In genomic region chr9:56417948-56418737, GRCm38 (mm10) we compare ENCODE assay signal across 8 mouse cellular contexts. TPM values are rescaled to one million over a fixed set of nuclear protein-coding genes. Genes with fewer than 3 reads are reported as not detected.
DNase-seq lines count a peak whose midpoint lies in the region; ATAC-seq and TF ChIP-seq lines count a peak whose summit lies in the region.

Gene Peak1, minus strand, starts transcription at chr9:56418067.
Gene Hmg20a, plus strand, starts transcription at chr9:56418609.

- DNase-seq in ZHBTc4 (ENCODE audit: low read depth, low spot score), result peak; percentile 100
- peak; percentile 100 for DNase-seq in gastrocnemius, adult 2 months
- DNase-seq in hindbrain, postnatal 0 days (ENCODE audit: low spot score), result peak; percentile 100
- peak; percentile 99 for DNase-seq in left cerebral cortex, adult 2 months (ENCODE audit: extremely low spot score in 1 of 2, low spot score in 2 of 2)
- peak; percentile 99 to 100 for DNase-seq in right cerebral cortex, adult 2 months (ENCODE audit: low spot score in 2 of 2)
- peak; percentile 100 for DNase-seq in urinary bladder, postnatal 14 days (ENCODE audit: low spot score)

- intact Hi-C loops in gastrocnemius, adult 2 months (cut with DNase I), result loop anchor here (1.0 to 5.0 kb wide), 5 partner anchors 88 to 206 kb away; no protein-coding TSS in a partner anchor
- intact Hi-C loops in left cerebral cortex, adult 2 months (cut with DNase I), result loop anchor here (1.0 to 10.0 kb wide), 5 partner anchors 88 to 194 kb away; no protein-coding TSS in a partner anchor

- H3K4me3 ChIP-seq in gastrocnemius, adult 2 months, result peak within 1 kb of the TSS; percentile 99
- peak within 1 kb of the TSS; percentile 81 for H3K4me3 ChIP-seq in hindbrain, postnatal 0 days (ENCODE audit: low read length)
- H3K4me3 ChIP-seq in left cerebral cortex, adult 2 months, result peak within 1 kb of the TSS; percentile 84

- peak within 1 kb of the TSS; percentile 75 for H3K9ac ChIP-seq in hindbrain, postnatal 0 days (replicated peaks; ENCODE audit: low read length)

- WGBS in hindbrain, postnatal 0 days, result under 1% methylated on average over 58 of the region's 59 CpGs

- peak within 1 kb of the TSS; percentile 78 for H3K4me2 ChIP-seq in hindbrain, postnatal 0 days (ENCODE audit: low read depth, low read length)

- no peaks in the 10 kb centered on the region for H3K9me3 ChIP-seq in hindbrain, postnatal 0 days (ENCODE audit: low read length)

- peak within 1 kb of the TSS; percentile 99 for H3K27ac ChIP-seq in gastrocnemius, adult 2 months
- H3K27ac ChIP-seq in hindbrain, postnatal 0 days, result peak within 1 kb of the TSS; percentile 95
- peak within 1 kb of the TSS; percentile 95 for H3K27ac ChIP-seq in left cerebral cortex, adult 2 months

- H3K36me3 ChIP-seq in hindbrain, postnatal 0 days (ENCODE audit: insufficient read depth, low read length), result no peaks in the 10 kb centered on the region

- no peaks in the 10 kb centered on the region for H3K27me3 ChIP-seq in hindbrain, postnatal 0 days (ENCODE audit: insufficient read depth, low read length)

- ATAC-seq in common myeloid progenitor, adult 5-6 weeks (replicated peaks; ENCODE audit: low read depth, poor library complexity, severe bottlenecking), result peak; percentile 87
- ATAC-seq in hindbrain, postnatal 0 days, result peak; percentile 97
- ATAC-seq in megakaryocyte, adult 5-6 weeks (ENCODE audit: poor library complexity, severe bottlenecking), result peak; percentile 90

- TF ChIP-seq CTCF in gastrocnemius, adult 2 months (IDR thresholded peaks at IDR 0.05), result no peak
- TF ChIP-seq CTCF in hindbrain, postnatal 0 days (IDR thresholded peaks at IDR 0.05; ENCODE audit: low read depth), result no peak
- no peak for TF ChIP-seq CTCF in left cerebral cortex, adult 2 months (IDR thresholded peaks at IDR 0.05)

- H3K4me1 ChIP-seq in hindbrain, postnatal 0 days (ENCODE audit: insufficient read depth, low read length), result 0 out of 2 replicates have a peak, but pooled peaks cover 18% of the 10 kb centered on the region

RNA-seq across cellular contexts. Expression of gene Peak1, which starts in this region (rescaled TPM):
- total RNA-seq in common myeloid progenitor, adult 5-6 weeks (2017), result 24.8 and 30.2 TPM in 2 replicates
- total RNA-seq in gastrocnemius, adult 2 months (2021), result 10 to 100 TPM; 10.8 to 18.2 TPM
- total RNA-seq in hindbrain, postnatal 0 days (2014; rRNA removed), result 9.1 and 9.6 TPM in 2 replicates
- polyA plus RNA-seq in hindbrain, postnatal 0 days (2015; fragmentation: Nextera tagmentation; extraction: Ambion mirVana), result 5.3 and 5.4 TPM in 2 replicates
- total RNA-seq in left cerebral cortex, adult 2 months (2021), result 10 to 100 TPM; 36.7 TPM
- total RNA-seq in megakaryocyte, adult 5-6 weeks (2015), result 7.8 and 9.3 TPM in 2 replicates
- 3.9 and 8.0 TPM in 2 replicates for total RNA-seq in megakaryocyte, adult 5-6 weeks (2017)

RNA-seq across cellular contexts. Expression of gene Hmg20a, which starts in this region (rescaled TPM):
- 26.3 and 30.5 TPM in 2 replicates for total RNA-seq in common myeloid progenitor, adult 5-6 weeks (2017)
- 10 to 100 TPM; 14.7 to 14.8 TPM for total RNA-seq in gastrocnemius, adult 2 months (2021)
- 48.2 and 50.9 TPM in 2 replicates for total RNA-seq in hindbrain, postnatal 0 days (2014; rRNA removed)
- 57.1 and 58.5 TPM in 2 replicates for polyA plus RNA-seq in hindbrain, postnatal 0 days (2015; fragmentation: Nextera tagmentation; extraction: Ambion mirVana)
- 10 to 100 TPM; 66.1 to 70.1 TPM for total RNA-seq in left cerebral cortex, adult 2 months (2021)
- 17.4 and 18.7 TPM in 2 replicates for total RNA-seq in megakaryocyte, adult 5-6 weeks (2015)
- total RNA-seq in megakaryocyte, adult 5-6 weeks (2017), result 16.9 and 18.0 TPM in 2 replicates

Comparison
In these comparisons a context has a peak if more than half of its experiments do, and no peak if none do; other contexts are left out.
1. Peak in every context shown above with its lines: DNase-seq, ATAC-seq, H3K4me3 ChIP-seq and H3K27ac ChIP-seq.